Mouse (Mus musculus): Measurements from ENCODE around the gene Rassf3.

The Rassf3 gene

GRCm38 (mm10) chr10:121489941-121490340 is 13.8 kb upstream of the Rassf3 start:
- no peak for DNase-seq (ENCODE audit: low spot score in 2 of 2)

GRCm38 (mm10) chr10:121488623-121489299 is 12.6 kb upstream of the Rassf3 start:
- no peak for DNase-seq (ENCODE audit: low spot score in 2 of 2)

- DNase-seq (ENCODE audit: low spot score in 2 of 2): no peak
Observed at GRCm38 (mm10) chr10:121487716-121488115, 11.6 kb upstream of the Rassf3 start.

- DNase-seq (ENCODE audit: low spot score in 2 of 2): no peak
Observed at GRCm38 (mm10) chr10:121486350-121486749, 10.2 kb upstream of the Rassf3 start.

- DNase-seq (ENCODE audit: low spot score in 2 of 2): no peak
Observed at GRCm38 (mm10) chr10:121483364-121483763, 7.2 kb upstream of the Rassf3 start.

- DNase-seq (ENCODE audit: low spot score in 2 of 2): no peak
Observed at GRCm38 (mm10) chr10:121481141-121481540, 5.0 kb upstream of the Rassf3 start.

GRCm38 (mm10) chr10:121479987-121480386 is 3.8 kb upstream of the Rassf3 start:
- no peak for DNase-seq (ENCODE audit: low spot score in 2 of 2)

- DNase-seq (ENCODE audit: low spot score in 2 of 2): no peak
Observed at GRCm38 (mm10) chr10:121477433-121477832, 1.3 kb upstream of the Rassf3 start.

- DNase-seq (ENCODE audit: low spot score in 2 of 2): no peak
Observed at GRCm38 (mm10) chr10:121476968-121477337, 806 bp upstream of the Rassf3 start.

GRCm38 (mm10) chr10:121475672-121476146 is 438 bp downstream of the Rassf3 start:
- no peak for DNase-seq (ENCODE audit: low spot score in 2 of 2)

- no peak for DNase-seq (ENCODE audit: low spot score in 2 of 2)
Observed at GRCm38 (mm10) chr10:121475101-121475671, 961 bp downstream of the Rassf3 start.

- DNase-seq (ENCODE audit: low spot score in 2 of 2): no peak
Observed at GRCm38 (mm10) chr10:121474288-121474687, 1.9 kb downstream of the Rassf3 start.

GRCm38 (mm10) chr10:121473723-121474215 is 2.4 kb downstream of the Rassf3 start:
- no peak for DNase-seq (ENCODE audit: low spot score in 2 of 2)

GRCm38 (mm10) chr10:121472593-121473217 is 3.4 kb downstream of the Rassf3 start:
- no peak for DNase-seq (ENCODE audit: low spot score in 2 of 2)

- DNase-seq (ENCODE audit: low spot score in 2 of 2): no peak
Observed at GRCm38 (mm10) chr10:121471570-121472197, 4.5 kb downstream of the Rassf3 start.

- DNase-seq (ENCODE audit: low spot score in 2 of 2): no peak
Observed at GRCm38 (mm10) chr10:121469625-121470024, 6.5 kb downstream of the Rassf3 start.

GRCm38 (mm10) chr10:121468985-121469384 is 7.2 kb downstream of the Rassf3 start:
- no peak for DNase-seq (ENCODE audit: low spot score in 2 of 2)

GRCm38 (mm10) chr10:121468261-121468660 is 7.9 kb downstream of the Rassf3 start:
- DNase-seq (ENCODE audit: low spot score in 2 of 2): no peak

GRCm38 (mm10) chr10:121467792-121468191 is 8.4 kb downstream of the Rassf3 start:
- DNase-seq (ENCODE audit: low spot score in 2 of 2): no peak

GRCm38 (mm10) chr10:121467016-121467415 is 9.1 kb downstream of the Rassf3 start:
- no peak for DNase-seq (ENCODE audit: low spot score in 2 of 2)

GRCm38 (mm10) chr10:121465033-121465432 is 11.1 kb downstream of the Rassf3 start:
- no peak for DNase-seq (ENCODE audit: low spot score in 2 of 2)

- DNase-seq (ENCODE audit: low spot score in 2 of 2): no peak
Observed at GRCm38 (mm10) chr10:121462162-121462881, 13.8 kb downstream of the Rassf3 start.

All from frontal cortex, postnatal 14 days (tissue).